Mouse (Mus musculus) v-Abl transformed pro-B cells (cell line): ENCODE results near the gene Tigar.

Experiments
- in situ Hi-C, 2 experiments: fragments of 400-800 bp; cut with MboI; formaldehyde crosslinking; loops; one replicate each; pipeline ENCODE4 v1.15.1; 2025; ENCODE audit not compliant: unreplicated experiment in 2 of 2

The Tigar gene

DNA sequence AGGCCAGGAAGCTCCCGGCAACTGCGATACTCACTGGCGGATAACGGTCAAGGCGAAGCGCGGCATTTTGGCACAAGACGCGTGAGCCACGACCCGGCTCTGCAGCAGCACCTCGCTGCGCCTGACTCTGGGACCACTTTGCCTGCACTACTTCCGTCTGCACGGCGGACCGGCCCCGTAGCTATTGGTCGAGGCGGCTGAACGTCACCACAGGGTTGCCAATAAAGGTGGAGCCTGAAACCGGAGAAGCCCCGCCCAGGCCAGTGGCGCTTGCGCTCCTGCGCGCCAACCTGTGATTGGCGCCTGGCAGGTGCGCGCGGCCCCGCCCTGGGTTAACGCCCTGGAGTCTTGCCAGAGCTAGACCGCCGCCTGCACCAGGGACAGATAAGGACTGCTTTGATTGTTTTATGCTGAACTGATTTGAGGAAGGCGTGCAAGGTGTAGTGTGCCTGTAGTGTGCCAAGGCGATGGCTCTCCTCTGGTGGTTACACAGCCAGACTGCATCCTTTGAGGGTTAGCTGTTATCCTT lies at the start of gene Tigar:
Gene Tigar (minus strand): TSS at position 156 of the 529 bp plus-strand sequence.
- in situ Hi-C loops: loop anchor here (10.0 to 25.0 kb wide), 2 partner anchors 155 to 297 kb away; no protein-coding TSS in a partner anchor

DNA sequence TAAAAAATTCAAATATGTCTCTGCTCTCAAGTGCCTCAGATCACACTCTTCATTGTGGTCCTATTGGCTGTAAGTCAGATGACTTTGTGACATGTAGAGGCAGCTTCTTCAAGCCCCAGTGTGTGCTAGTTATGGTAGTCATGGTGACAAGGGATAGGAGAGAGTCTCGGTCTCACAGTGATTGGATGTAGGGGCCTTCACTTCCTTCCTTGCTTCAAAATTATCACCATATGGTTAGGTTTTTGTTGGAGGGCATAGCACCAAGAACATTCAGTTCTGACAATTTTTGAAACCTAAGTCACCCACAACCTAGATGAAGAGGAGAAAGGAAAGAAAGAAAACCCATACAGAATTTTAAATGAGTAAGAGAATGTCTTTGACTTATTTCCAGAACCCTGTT lies 48.0 kb upstream of the Tigar start:
- in situ Hi-C loops: no loop called here

DNA sequence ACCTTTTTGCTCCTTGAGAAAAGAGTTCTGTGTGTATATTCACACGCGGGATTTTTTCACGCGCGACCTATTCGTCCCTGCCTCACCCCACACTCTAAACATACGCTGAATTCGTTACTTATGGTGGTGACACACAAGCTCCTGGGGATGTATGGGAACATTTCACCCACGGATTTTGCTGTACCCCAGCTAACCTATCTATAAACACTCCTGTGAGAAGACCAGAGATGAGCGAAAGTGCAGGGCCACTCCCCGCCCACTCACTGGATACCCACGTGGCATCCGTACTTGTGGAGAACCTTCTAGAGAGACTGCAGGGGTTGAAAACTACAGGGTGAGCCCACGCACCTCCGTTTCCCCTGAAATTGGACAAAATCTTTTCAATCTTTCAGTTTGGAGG lies 46.1 kb upstream of the Tigar start:
- in situ Hi-C loops: no loop called here

DNA sequence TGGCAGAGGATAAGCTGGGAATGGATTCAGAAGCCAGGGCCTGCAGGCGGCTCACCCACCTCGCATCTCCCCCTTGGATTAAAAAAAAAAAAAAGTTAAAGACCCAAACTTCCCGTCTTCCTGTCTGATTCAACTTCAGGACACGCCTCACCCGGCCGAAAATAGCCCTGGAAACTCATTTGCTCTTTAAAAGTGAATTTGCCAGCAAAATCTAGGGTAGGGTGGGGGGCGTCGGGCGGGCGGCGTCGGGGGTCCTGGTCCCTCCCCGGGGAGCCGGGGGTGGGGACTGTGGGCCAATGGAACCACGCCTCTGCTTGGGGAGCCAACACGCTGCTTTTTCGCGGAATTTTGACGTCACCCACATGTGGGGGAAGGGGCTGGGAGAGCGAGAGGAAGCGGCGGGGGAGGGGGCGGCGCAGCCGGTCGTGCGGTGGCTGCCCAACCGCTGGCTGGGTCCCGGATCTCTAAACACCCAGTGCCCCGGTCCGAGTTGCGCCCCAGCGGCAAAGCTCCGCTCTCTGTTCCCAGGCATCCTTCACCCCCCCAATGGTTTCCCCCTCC lies 45.4 kb upstream of the Tigar start:
- in situ Hi-C loops: loop anchor here in 1 of 2 experiments (5.0 kb wide), 1 partner anchor 83 kb away; no protein-coding TSS in a partner anchor

DNA sequence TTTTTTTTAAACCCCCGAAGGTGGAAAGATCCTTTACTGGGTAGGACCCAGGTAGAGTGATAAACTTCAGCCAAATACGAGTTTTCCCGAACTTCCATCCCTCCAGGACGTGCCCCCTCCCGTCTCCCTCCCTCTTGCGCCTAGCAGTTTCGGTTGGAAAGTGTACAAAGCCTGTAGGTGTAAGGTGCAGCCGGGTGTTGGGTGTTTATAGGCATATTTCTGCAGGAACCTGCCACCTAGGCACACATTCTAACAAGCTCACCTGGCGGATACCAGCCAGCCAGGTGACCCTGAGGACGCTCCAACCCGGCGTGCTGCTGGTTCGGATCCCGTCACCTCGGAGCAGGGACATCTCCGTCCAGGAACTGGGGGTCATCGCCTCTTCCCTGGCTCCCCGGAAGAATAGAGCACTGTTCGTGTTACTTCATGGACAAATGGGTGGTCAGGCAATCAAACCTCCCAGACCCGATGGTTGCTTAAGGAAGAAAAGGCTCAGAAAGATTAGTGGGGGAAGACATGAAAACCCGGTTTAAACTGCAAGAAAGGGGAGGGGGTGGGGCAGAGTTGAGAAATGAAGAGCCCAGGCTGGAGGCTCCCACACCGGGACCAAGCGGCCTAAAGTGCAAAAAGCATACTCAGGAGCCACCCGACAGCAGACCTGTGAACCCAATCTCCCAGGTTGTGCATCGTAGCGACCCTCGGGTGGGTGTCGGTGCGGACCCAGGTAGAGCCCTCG lies 44.8 kb upstream of the Tigar start:
- in situ Hi-C loops: loop anchor here in 1 of 2 experiments (5.0 kb wide), 1 partner anchor 83 kb away; no protein-coding TSS in a partner anchor

DNA sequence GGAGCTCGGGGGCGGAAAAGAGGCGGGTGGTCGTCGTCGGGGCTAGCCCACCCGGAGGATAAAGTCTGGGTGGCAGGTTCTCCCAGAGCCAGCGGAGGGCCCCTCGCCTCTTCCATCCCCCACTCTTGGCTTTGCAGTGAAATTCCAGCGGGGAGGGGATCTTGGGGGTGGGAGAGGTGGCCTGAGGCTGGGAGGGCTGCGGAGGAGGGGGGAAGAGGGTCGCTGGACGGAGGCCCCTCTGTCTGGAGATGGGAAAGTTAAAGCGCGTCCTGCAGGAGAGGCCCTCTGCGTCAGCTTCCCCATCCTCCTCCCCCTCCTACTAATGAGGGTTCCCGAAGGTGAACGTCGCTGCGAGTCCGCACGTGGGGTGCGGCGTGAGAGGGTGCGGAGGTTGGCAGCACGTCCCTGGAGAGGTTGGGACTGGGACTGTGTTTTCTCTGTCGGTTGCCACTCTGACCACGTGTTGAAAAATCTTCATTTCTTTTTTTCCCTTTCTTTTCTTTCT lies 44.0 kb upstream of the Tigar start:
- in situ Hi-C loops: loop anchor here in 1 of 2 experiments (5.0 kb wide), 1 partner anchor 84 kb away; no protein-coding TSS in a partner anchor

DNA sequence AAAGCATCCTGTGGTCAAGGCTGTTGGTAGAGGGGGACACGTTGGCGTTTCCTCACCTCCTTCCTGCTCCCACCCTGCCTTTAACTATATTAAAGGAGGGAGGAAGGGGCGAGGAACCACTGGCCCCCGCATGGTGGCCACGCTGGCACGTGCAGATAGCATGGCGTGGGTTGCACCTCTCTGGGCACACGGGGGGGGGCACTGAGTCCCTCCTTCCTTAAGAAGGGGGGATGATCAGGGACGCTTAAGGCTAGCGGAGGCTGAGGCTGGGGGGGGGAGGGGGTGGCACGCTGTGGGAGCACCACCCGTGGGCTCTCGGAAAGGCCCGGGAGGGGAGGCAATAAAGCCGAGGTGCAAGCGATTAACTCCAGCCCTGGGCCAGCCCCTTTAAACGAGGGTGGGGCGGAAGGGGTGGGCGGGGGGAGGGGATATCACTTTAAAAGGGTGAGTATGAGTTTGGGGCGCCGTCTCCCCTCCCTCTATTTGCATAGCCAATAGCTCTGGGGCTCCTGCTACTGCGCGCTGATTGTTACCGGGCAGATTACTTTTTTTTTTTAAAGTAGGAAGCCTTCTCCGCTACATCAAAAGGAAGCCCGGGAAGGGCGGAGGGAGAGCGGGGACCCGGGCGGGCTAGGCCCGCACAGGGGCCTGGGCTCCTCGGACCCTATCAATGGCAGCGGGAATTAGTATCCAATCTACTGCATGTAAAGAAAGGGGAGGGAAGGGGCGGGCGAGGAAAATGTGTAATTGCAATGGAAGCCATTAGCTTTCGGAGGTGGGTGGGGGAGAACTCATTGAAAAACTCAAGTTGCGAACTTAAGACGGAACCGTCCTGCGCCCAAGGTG lies 43.0 kb upstream of the Tigar start, which contains the start of gene Ccnd2:
Gene Ccnd2 (minus strand): TSS at position 88 of the 846 bp plus-strand sequence.
- in situ Hi-C loops: loop anchor here in 1 of 2 experiments (5.0 kb wide), 1 partner anchor 85 kb away; no protein-coding TSS in a partner anchor

DNA sequence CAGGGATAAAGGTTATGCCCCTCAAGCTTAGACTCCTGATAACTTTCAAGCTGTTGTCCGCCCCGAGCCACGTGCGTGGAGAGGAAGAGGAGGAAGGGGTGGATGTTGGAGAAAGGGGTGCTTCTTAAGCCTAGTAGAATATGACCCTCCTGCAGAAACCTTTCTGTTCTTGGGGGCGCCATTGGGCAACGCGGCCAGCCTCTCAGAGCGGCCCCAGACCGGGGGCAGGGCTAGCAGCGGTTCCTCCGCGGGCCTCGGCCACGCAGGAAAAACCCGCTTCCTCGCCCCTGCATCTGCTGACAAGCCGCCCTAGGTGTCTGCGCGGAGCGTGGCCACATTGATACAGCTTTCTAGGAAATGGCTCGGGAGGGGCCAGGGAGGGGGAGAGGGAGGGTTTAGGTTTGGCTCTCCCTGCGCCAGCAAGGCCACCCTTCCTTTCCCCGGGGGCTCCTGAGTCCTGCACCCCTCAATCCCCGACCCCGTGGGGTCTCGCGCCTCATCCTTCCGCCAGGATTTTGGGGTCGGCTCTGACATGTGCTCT lies 42.3 kb upstream of the Tigar start:
- in situ Hi-C loops: loop anchor here in 1 of 2 experiments (5.0 kb wide), 1 partner anchor 86 kb away; no protein-coding TSS in a partner anchor

DNA sequence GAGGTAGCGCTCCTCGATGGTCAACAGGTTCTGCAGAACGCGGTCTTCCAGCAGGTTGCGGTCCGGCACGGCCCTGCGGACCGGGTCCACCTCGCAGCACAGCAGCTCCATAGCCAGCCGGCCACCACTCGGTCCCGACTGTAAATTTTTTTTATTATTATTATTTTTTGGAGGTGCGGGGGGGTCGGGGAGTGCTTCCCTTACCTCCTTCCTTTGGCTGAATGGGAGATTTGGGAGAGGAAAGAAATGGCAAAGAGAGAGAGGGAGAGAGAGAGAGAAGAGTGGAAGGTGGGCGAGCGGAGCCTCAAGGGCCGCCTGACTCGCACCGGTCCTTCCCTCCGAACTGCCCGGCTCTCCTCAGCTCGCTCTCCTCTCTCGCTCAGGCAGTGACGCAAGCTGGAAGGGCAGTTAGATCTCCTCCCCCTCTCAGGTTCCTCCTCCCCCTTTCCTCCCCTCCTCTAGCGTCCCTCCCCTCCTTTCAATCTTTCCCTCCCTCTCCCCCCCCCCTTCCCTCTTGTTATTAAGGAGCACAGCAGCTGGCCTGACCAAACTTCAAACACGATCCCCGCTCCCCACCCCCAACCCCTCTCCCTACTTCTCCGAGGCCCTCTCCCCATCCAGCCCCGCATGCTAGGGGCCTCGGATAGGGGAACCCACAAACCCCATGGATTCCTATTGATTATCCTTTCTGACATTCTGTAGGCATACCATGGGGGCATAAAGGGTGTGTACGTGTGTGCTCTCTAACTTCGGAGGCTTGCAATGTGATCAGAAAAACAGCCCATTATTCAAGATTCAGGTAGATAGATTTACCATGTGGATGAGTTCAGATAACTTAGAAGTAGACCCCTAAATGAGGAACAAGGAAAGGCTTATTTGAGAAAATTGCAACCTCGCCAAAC lies 41.6 kb upstream of the Tigar start:
- in situ Hi-C loops: loop anchor here in 1 of 2 experiments (5.0 kb wide), 1 partner anchor 86 kb away; no protein-coding TSS in a partner anchor

DNA sequence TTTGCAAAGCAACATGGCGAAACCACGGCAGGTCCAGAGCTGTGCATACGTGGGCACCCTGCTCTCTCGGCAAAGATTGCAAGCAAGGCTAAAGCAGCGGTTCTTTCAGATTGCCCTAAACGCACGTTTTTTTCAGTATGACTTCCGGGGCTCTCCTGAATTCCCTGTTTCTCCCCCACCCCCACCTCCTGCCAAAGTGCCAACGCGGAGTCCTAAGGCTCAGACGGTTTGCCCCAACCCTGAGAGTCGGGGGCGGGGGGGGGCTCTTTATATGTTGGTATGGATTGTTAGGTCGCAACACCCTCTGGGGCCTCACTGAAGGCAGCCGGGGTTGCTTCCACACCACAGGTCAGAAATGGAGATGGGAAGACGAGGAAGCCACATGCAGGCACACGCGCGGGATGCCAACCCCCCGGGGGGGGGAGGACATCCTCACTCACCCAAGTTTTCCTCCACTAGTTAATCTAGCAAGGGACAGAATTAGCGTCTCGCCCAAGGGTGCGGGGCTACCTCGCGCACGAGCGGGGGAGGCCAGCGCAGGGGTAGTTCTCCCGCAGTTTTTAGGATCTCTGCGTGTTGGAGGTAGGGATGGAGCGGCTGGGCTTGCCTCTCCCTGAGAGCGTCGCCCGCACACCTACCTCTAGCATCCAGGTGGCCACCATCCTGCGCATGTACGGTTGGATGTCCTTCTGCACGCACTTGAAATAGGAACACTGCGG lies 40.7 kb upstream of the Tigar start:
- in situ Hi-C loops: loop anchor here (5.0 to 25.0 kb wide), 9 partner anchors 87 to 1212 kb away; partner anchors contain the start of genes Foxm1 (in 1 of the 2), Parp11 (in 1 of the 2), Rhno1 (in 1 of the 2) and Tulp3 (in 1 of the 2)

DNA sequence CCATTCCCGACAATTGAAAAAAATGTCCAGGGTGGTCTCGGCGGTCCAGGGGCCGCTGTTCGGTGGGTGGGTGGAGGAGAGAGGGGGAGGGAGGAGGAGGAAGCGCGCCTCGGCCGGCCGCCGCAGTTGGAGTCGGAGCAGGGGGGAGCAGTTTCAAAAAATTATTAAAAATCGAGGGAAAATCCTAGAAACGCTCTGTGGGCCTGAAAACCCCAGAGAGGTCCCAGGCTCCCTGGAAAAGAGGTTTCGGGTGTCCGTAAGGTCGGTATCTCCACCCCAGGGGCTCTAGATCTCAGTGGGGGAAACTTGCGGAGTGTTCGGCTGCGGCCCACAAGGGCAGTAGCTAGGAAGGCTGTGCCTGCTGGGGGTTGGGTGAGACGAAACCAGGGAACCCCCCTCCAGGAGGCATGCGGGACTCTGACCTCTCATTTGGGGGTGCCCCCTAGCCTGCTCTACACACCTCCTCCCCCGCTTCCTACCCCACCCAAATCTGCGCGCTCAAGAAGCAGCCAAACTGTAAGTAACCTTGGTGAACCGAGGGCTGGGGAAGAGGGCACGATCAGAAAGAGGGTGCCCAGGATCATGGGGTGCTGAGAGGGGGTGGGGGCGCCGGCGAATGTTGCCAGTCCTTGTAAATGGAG lies 40.1 kb upstream of the Tigar start:
- in situ Hi-C loops: loop anchor here (5.0 to 25.0 kb wide), 8 partner anchors 123 to 1213 kb away; partner anchors contain the start of genes Foxm1 (in 1 of the 2), Parp11 (in 1 of the 2), Rhno1 (in 1 of the 2) and Tulp3 (in 1 of the 2)

DNA sequence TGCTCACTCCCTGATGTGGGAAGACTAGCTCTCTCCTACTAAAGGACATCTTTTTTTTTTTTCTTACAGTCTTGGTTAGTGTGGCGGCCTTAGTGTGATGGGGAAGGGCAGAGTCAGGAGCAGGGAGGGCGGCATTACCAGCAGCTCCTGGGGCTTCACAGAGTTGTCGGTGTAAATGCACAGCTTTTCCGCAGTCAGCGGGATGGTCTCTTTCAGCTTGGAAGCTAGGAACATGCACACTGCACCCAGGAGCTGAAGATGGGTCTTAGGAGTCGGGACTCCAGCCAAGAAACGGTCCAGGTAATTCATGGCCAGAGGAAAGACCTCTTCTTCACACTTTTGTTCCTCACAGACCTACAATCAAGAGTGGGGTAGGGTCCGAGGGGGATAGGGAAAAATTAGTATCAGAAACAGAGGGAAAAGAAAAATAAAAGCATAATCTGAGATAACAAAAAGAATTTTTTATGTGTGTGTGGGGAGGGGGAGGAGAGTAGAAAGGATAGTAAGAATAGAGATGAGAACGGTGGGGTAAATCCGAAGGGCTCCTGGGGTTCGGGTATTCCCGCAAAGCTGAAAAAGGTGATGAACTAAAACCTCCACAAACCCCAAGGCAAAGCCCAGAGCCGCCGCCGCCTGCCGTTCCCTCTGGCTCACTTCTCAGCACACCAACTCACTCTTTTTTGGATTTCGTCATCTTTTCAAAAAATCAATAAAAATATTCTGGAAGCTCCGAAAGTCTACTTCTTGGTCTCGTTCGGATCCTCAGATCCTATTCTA lies 39.4 kb upstream of the Tigar start:
- in situ Hi-C loops: loop anchor here (5.0 to 25.0 kb wide), 8 partner anchors 124 to 1214 kb away; partner anchors contain the start of genes Foxm1 (in 1 of the 2), Parp11 (in 1 of the 2), Rhno1 (in 1 of the 2) and Tulp3 (in 1 of the 2)

DNA sequence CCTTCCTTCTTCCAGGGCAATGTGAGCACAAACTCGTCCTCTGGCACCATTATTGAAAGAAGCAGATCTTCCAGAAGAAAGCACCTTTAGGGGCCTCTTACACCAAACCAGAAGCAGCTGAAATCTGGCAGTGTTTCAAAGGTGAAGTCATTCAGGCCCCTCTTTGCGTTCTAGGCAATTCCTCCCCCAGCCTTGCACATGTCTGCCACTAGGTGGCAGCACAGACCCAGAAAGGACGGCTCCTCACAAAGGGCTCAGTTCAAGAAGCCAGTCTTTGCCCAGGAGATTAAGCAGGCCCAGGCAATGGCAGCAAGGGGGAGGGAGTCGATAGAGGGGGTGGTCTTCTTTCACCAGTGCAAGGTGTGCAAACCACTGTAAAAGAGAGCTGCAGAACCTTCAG lies 38.3 kb upstream of the Tigar start:
- in situ Hi-C loops: loop anchor here (5.0 to 25.0 kb wide), 8 partner anchors 125 to 1215 kb away; partner anchors contain the start of genes Foxm1 (in 1 of the 2), Parp11 (in 1 of the 2), Rhno1 (in 1 of the 2) and Tulp3 (in 1 of the 2)

DNA sequence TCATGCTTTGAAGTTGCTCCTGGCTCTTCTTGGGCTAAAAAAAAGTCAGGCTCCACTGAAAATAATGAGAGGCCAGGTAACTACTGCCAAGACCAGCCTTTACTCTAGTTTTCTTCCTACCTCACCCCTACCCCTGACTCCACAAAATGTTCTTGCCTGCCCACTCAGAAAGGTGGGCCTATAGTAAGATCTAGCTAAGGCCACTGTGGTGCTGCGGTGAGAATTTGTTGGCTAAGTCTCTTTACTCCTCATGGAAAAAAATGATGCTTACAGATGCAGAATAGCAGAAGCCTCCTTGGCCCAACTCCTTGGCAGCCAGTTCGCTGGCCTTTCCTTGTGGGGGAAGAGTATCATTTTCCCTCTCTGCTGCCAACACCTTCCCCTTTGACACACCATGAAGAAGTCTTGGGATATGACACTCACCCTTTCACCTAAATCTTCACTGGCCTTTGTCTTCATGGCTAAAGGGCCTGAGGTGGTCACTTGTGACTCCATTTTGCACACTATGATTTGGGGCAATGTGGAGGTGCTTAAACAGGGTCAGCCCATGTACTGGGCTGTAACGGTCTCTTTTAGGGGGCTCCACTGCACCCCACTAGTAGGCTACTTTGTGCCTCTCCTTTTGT lies 37.1 kb upstream of the Tigar start:
- in situ Hi-C loops: loop anchor here (5.0 to 25.0 kb wide), 8 partner anchors 126 to 1216 kb away; partner anchors contain the start of genes Foxm1 (in 1 of the 2), Parp11 (in 1 of the 2), Rhno1 (in 1 of the 2) and Tulp3 (in 1 of the 2)

DNA sequence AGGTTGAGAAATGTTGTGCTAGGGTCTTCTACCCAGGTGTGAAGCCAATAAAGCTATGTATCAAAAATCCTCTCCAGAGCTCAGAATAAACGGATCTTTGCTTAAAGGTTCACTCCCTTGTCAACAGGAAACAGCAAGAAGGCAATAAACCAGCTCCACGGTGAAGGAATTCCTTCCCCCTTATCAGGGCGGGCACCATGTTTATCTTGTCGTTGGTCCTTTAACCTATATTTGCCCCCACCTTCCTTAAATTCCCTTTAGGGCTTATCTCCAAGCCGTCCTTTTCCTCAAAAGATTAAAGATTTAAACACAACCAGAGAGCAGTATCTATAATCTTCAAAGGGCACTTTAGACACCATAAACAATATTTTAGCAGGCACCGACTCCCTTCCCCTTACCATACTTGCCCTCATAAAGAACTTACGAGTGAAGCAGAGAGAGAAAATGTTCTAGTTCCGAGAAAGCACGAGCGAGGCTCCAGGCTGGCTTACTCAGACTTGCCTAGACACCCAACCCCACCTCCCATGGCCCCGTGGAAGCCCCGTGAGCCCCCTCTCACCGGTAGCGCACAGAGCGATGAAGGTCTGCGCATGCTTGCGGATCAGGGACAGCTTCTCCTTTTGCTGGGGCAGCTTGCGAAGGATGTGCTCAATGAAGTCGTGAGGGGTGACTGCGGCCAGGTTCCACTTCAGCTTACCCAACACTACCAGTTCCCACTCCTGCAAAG lies 36.3 kb upstream of the Tigar start:
- in situ Hi-C loops: loop anchor here (5.0 to 25.0 kb wide), 8 partner anchors 127 to 1217 kb away; partner anchors contain the start of genes Foxm1 (in 1 of the 2), Parp11 (in 1 of the 2), Rhno1 (in 1 of the 2) and Tulp3 (in 1 of the 2)
